29 mouse cellular contexts compared by ENCODE assay signal in the genomic region with DNA sequence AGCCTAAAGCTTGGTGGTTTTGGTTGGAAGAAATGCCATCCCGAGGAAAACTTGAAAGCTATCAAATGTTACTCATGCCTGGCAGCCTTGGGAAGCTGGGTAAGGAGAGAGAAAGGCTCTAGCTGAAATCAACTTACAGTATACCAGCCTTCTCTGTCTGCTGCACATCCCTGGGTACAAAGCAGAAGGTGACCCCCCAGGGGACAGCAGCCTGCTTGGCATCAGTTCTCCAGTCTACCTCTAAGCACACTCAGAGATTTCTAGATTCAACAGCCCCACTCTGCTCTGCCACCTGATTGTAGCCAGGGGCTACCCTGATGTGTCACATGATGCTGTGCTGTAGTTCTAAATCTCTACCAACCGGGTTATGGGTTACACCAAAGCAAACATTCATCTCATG. TPM values are rescaled to one million over a fixed set of nuclear protein-coding genes. Genes with fewer than 3 reads are reported as not detected.
DNase-seq lines count a peak whose midpoint lies in the region; ATAC-seq and TF ChIP-seq lines count a peak whose summit lies in the region.
"Had no signal": no experiment of that assay in that cellular context is flagged by ENCODE, and none has a peak within 500 bp of the region (broad histone marks: within the 10 kb centered on the region; RNA-seq: fewer than 3 reads in every experiment).

No protein-coding gene starts in this region.

- H3K4me1 ChIP-seq in kidney, embryonic 16.5 days (ENCODE audit: insufficient read depth, low read length) = no peaks in the 10 kb centered on the region
- H3K4me1 ChIP-seq: embryonic facial prominence, embryonic 13.5 days; forebrain, embryonic 12.5 days; forebrain, embryonic 15.5 days; heart, embryonic 12.5 days; heart, embryonic 15.5 days; hindbrain, embryonic 10.5 days; hindbrain, embryonic 13.5 days; intestine, embryonic 15.5 days had no signal

- no peaks in the 10 kb centered on the region for H3K27me3 ChIP-seq in kidney, embryonic 16.5 days (ENCODE audit: insufficient read depth, low read length)
- H3K27me3 ChIP-seq: embryonic facial prominence, embryonic 13.5 days; forebrain, embryonic 12.5 days; forebrain, embryonic 15.5 days; heart, embryonic 12.5 days; heart, embryonic 15.5 days; hindbrain, embryonic 13.5 days; intestine, embryonic 15.5 days; Patski had no signal

- TF ChIP-seq CTCF in layer of hippocampus, adult 2 months (conservative IDR thresholded peaks at IDR 0.05) = no peak

- no peak overlapping the region for H3K4me3 ChIP-seq in layer of hippocampus, adult 2 months
- H3K4me3 ChIP-seq in kidney, embryonic 16.5 days (ENCODE audit: low read length) = no peak overlapping the region
- H3K4me3 ChIP-seq: embryonic facial prominence, embryonic 10.5 days; embryonic facial prominence, embryonic 13.5 days; erythroblast, embryonic 14.5 days; forebrain, embryonic 12.5 days; forebrain, embryonic 15.5 days; heart, embryonic 12.5 days; heart, embryonic 15.5 days; hindbrain, embryonic 10.5 days; hindbrain, embryonic 13.5 days; intestine, embryonic 15.5 days had no signal

- no peak overlapping the region for H3K4me2 ChIP-seq in kidney, embryonic 16.5 days (replicated peaks; ENCODE audit: low read depth, low read length)
- H3K4me2 ChIP-seq: embryonic facial prominence, embryonic 13.5 days; forebrain, embryonic 12.5 days; forebrain, embryonic 15.5 days; heart, embryonic 12.5 days; heart, embryonic 15.5 days; hindbrain, embryonic 13.5 days; intestine, embryonic 15.5 days had no signal

- peak; percentile 45; the same call in 1 of the 2 replicates for ATAC-seq in cerebellum, adult (ENCODE audit: insufficient number of reproducible peaks, low FRiP score, low TSS enrichment)
- no peak for ATAC-seq in kidney, embryonic 16.5 days (ENCODE audit: low FRiP score, low TSS enrichment)
- ATAC-seq: forebrain, embryonic 15.5 days; hindbrain, embryonic 16.5 days; intestine, embryonic 15.5 days; Patski had no signal

- 74% methylated on average over 2 of the region's 2 CpGs for WGBS in kidney, embryonic 16.5 days

- no peak overlapping the region for H3K9ac ChIP-seq in kidney, embryonic 16.5 days (replicated peaks; ENCODE audit: low read length)
- H3K9ac ChIP-seq: embryonic facial prominence, embryonic 13.5 days; forebrain, embryonic 12.5 days; forebrain, embryonic 15.5 days; heart, embryonic 12.5 days; heart, embryonic 15.5 days; hindbrain, embryonic 13.5 days; intestine, embryonic 15.5 days had no signal

- no peaks in the 10 kb centered on the region for H3K36me3 ChIP-seq in kidney, embryonic 16.5 days (ENCODE audit: insufficient read depth, low read length)
- H3K36me3 ChIP-seq: embryonic facial prominence, embryonic 10.5 days; embryonic facial prominence, embryonic 13.5 days; forebrain, embryonic 12.5 days; forebrain, embryonic 15.5 days; G1E; heart, embryonic 12.5 days; heart, embryonic 15.5 days; hindbrain, embryonic 10.5 days; hindbrain, embryonic 13.5 days; intestine, embryonic 15.5 days had no signal

- no peaks in the 10 kb centered on the region for H3K9me3 ChIP-seq in kidney, embryonic 16.5 days (ENCODE audit: low read length)
- H3K9me3 ChIP-seq: embryonic facial prominence, embryonic 10.5 days; embryonic facial prominence, embryonic 13.5 days; forebrain, embryonic 12.5 days; forebrain, embryonic 15.5 days; G1E; heart, embryonic 12.5 days; heart, embryonic 15.5 days; hindbrain, embryonic 10.5 days; hindbrain, embryonic 13.5 days; intestine, embryonic 15.5 days had no signal

- H3K27ac ChIP-seq in layer of hippocampus, adult 2 months = peak overlapping the region; percentile 57; the same call in 1 of the 2 replicates
- H3K27ac ChIP-seq in kidney, embryonic 16.5 days (ENCODE audit: low read length) = no peak overlapping the region
- H3K27ac ChIP-seq: embryonic facial prominence, embryonic 10.5 days; embryonic facial prominence, embryonic 13.5 days; forebrain, embryonic 12.5 days; forebrain, embryonic 15.5 days; heart, embryonic 15.5 days; hindbrain, embryonic 10.5 days; hindbrain, embryonic 13.5 days; intestine, embryonic 15.5 days had no signal

- no peak for DNase-seq in cerebellum, adult 11 months
- no peak for DNase-seq in layer of hippocampus, adult 2 months (ENCODE audit: low spot score in 2 of 2)
- no peak for DNase-seq in layer of hippocampus, postnatal 14 days (ENCODE audit: low spot score in 2 of 2)
- peak; percentile 54 to 63 for DNase-seq in cerebellum, postnatal 25 days
- no peak for DNase-seq in left cerebral cortex, adult 11 months (ENCODE audit: low spot score)
- DNase-seq: adrenal gland, postnatal 10 days; adrenal gland, postnatal 36 days; embryo, embryonic 11 days; gastrocnemius, postnatal 10 days; gastrocnemius, postnatal 36 days; heart, adult 11 months; heart, postnatal 10 days; heart, postnatal 36 days; kidney, adult 11 months had no signal

RNA-seq across cellular contexts. Expression of gene Grin2a, which starts 17.2 kb away (rescaled TPM):
- 100 to 1,000 TPM; 384 to 411 TPM for total RNA-seq in layer of hippocampus, adult 2 months (2021)
- total RNA-seq in layer of hippocampus, postnatal 14 days (2021) = 100 to 1,000 TPM; 273 to 305 TPM
- polyA plus RNA-seq in kidney, embryonic 16.5 days (2015; fragmentation: Nextera tagmentation; extraction: Ambion mirVana) = 0.05 and 0.06 TPM in 2 replicates
- total RNA-seq: gastrocnemius, postnatal 36 days had no signal
- polyA plus RNA-seq: G1E had no signal

Comparison
In these comparisons a context has a peak if more than half of its experiments do, and no peak if none do; other contexts are left out.
1. DNase-seq: peak in cerebellum, postnatal 25 days (2 of 2); none in cerebellum, adult 11 months (single experiment), layer of hippocampus, adult 2 months (0 of 2), layer of hippocampus, postnatal 14 days (0 of 2) and left cerebral cortex, adult 11 months (single experiment).